Mouse (Mus musculus) liver, embryonic 13.5 days (tissue): ENCODE measurements around the gene Tmub2. TPM values are rescaled to one million over a fixed set of nuclear protein-coding genes. Genes with fewer than 3 reads are reported as not detected.
A peak's percentile ranks its signal among the peaks of the same experiment; 100 is the strongest.

ENCODE experiments used
- ATAC-seq: fragments of 200-750 bp; cut with Nextera tagmentation; 2 replicates; pipeline ENCODE4 v1.8.0; 2017; ENCODE audit warnings: low read depth, mild to moderate bottlenecking, moderate number of reproducible peaks, moderate library complexity
- DNase-seq: peaks from one replicate; pipeline ENCODE4 v3.0.0; 2022
- H3K27ac ChIP-seq: fragments of 300-500 bp; sonication (generic); 2 replicates; pipeline ENCODE4 v1.5.1; 2015; ENCODE audit warnings: moderate library complexity, mild to moderate bottlenecking, inconsistent platforms
- H3K27me3 ChIP-seq: fragments of 300-500 bp; sonication (generic); 2 replicates; pipeline ENCODE4 v1.6.1; 2015; ENCODE audit warnings: mild to moderate bottlenecking, inconsistent platforms
- H3K36me3 ChIP-seq: fragments of 300-500 bp; sonication (generic); 2 replicates; pipeline ENCODE4 v1.6.1; 2015; ENCODE audit warnings: mild to moderate bottlenecking, inconsistent platforms
- H3K4me1 ChIP-seq: fragments of 300-500 bp; sonication (generic); replicated peaks from 2 replicates; pipeline ENCODE4 v1.6.1; 2015; ENCODE audit warnings: inconsistent platforms
- H3K4me2 ChIP-seq: fragments of 300-500 bp; sonication (generic); 2 replicates; pipeline ENCODE4 v1.6.1; 2015; ENCODE audit warnings: inconsistent platforms, mild to moderate bottlenecking, moderate library complexity
- H3K4me3 ChIP-seq: fragments of 300-500 bp; sonication (generic); replicated peaks from 2 replicates; pipeline ENCODE4 v1.5.1; 2015; ENCODE audit warnings: mild to moderate bottlenecking, inconsistent platforms
- H3K9ac ChIP-seq: fragments of 300-500 bp; sonication (generic); 2 replicates; pipeline ENCODE4 v1.6.1; 2015; ENCODE audit warnings: mild to moderate bottlenecking, inconsistent platforms
- H3K9me3 ChIP-seq: fragments of 300-500 bp; sonication (generic); replicated peaks from 2 replicates; pipeline ENCODE4 v1.6.1; 2016; ENCODE audit warnings: inconsistent platforms
- WGBS: fragments of 180-500 bp; shearing (Covaris S2); methylation state at CpG from one replicate; pipeline ENCODE4 v1.1.7; 2015; ENCODE audit not compliant: insufficient replicate concordance; 5-methylcytosine and 5-hydroxymethylcytosine counted together
- polyA plus RNA-seq: library from polyadenylated mRNA; unstranded; fragments of >200 nt; fragmentation: Nextera tagmentation; extraction: Ambion mirVana; gene quantifications from 2 replicates; pipeline ENCODE4 v1.2.1, GENCODE M21; 2015

Gene Tmub2
- polyA plus RNA-seq, 1 experiment from 2014 or later, result 22.8 TPM

DNA sequence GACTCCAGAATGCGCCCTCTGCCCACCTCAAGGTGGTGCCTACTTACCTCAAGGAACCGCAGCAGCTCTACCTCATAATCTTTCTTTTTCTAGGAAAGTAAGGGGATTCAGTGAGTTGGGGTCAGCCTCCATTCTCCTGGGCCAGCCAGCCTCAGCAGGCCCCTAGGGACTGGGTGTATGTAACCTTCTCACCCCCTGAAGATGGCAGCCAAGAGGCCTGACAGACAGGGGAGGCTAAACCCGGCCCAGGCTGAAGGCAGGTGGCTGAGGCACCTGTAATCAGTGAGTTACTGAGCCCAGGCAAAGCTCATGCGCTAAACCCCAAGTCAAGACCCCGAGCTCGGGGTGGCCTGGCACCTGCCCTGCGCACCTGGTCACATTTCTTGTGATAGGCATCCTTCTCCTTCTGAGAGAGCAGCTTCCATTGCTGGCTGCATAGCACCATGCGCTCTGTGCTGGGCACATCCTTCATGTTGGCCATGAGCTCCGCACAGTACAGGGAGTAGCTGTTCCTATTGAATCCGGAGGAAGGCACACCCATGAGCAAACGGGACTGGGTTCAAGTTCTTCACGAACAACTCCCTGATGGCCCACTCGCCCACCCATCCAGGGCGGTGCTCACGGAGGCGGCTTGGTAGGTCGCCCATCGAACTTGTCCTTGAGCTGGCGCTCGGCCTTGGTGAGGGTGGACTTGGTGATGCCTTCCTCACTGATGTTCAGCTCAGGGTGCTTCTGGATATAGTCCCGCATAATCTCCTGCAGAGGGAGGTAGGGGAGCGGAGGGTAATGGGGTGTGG, 25.3 kb downstream of the Tmub2 start:
- H3K4me2 ChIP-seq, result peak overlapping the region; percentile 82
- peak overlapping the region; percentile 84 for H3K27ac ChIP-seq
- H3K9me3 ChIP-seq, result no peaks in the 10 kb centered on the region
- peaks cover 78% of the 10 kb centered on the region for H3K4me1 ChIP-seq
- 71% methylated on average over 22 of the region's 22 CpGs for WGBS
- H3K27me3 ChIP-seq, result no peaks in the 10 kb centered on the region
- DNase-seq (no peak), ATAC-seq (no peak)
- H3K4me3 ChIP-seq, result peak overlapping the region; percentile 61
- H3K9ac ChIP-seq, result peak overlapping the region; percentile 72
- peaks cover 97% of the 10 kb centered on the region for H3K36me3 ChIP-seq

GRCm38 (mm10) chr11:102310768-102311695, 26.3 kb downstream of the Tmub2 start:
- WGBS, result 48% methylated on average over 36 of the region's 38 CpGs
- Histone ChIP-seq H3K4me3 (peak overlapping the region; percentile 61), H3K9me3 (no peaks in the 10 kb centered on the region), H3K27ac (peak overlapping the region; percentile 84), H3K36me3 (peaks cover 96% of the 10 kb centered on the region), H3K27me3 (no peaks in the 10 kb centered on the region), H3K4me2 (peak overlapping the region; percentile 82), H3K4me1 (peaks cover 85% of the 10 kb centered on the region), H3K9ac (peak overlapping the region; percentile 72)
- ATAC-seq (peak; percentile 2; the same call in 1 of the 2 replicates), DNase-seq (no peak)

DNA sequence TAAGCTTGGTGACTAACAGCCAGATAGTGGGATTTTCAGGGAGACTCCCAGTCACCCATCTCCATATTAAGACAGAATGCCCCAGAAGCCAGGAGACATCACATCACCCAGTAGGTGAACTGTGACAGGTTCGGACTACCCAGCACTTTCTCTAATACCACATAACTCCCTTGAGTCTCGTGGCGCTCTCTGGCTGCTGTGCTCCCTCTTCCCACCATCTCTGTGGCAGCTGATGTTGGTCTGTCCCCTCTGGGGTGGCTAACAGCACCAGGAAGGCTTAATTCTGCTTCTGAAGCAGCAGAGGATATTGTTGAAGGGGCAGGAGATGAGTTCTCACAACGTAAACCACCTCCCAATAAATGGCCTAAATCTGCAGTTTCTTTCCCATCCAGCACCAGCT, 27.2 kb downstream of the Tmub2 start:
- WGBS, result 84% methylated on average over 4 of the region's 4 CpGs
- no peak for DNase-seq
- H3K4me1 ChIP-seq, result peaks cover 89% of the 10 kb centered on the region

DNA sequence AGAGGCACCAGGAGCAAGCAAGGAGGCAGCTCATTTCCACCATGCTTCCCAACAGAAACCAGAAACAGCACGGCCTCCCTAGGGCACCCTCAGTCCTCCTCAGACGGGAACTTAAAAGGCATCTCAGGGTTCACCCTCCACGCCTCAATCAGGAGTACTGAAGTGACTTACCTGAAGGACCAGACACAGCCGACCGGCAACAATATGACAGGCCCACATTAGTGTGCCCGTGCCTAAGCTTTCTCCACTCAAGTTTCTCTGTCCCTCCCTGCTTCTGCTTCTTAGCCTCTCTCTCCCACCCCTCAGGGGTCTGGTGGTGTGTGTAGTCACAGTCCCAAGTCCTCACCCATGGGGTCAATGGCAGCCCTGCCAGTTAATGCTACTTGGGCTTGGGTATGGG, 27.9 kb downstream of the Tmub2 start:
- H3K27ac ChIP-seq, result peak overlapping the region; percentile 84; the same call in 1 of the 2 replicates
- H3K36me3 ChIP-seq, result peaks cover 80% of the 10 kb centered on the region
- H3K9ac ChIP-seq, result peak overlapping the region; percentile 33; the same call in 1 of the 2 replicates
- ATAC-seq, result no peak
- peaks cover 88% of the 10 kb centered on the region for H3K4me1 ChIP-seq
- DNase-seq, result no peak
- 86% methylated on average over 6 of the region's 6 CpGs for WGBS
- no peak overlapping the region for H3K4me2 ChIP-seq
- no peaks in the 10 kb centered on the region for H3K27me3 ChIP-seq
- no peak overlapping the region for H3K4me3 ChIP-seq
- H3K9me3 ChIP-seq, result no peaks in the 10 kb centered on the region

More for the DNA sequence above, 27.2 kb downstream of the Tmub2 start:
- H3K4me3 ChIP-seq, result no peak overlapping the region
- H3K27me3 ChIP-seq, result no peaks in the 10 kb centered on the region
- H3K36me3 ChIP-seq, result peaks cover 87% of the 10 kb centered on the region
- peak overlapping the region; percentile 84 for H3K27ac ChIP-seq
- 0 out of 2 replicates have a peak overlapping the region, but pooled peaks have one; percentile 2 for H3K4me2 ChIP-seq
- ATAC-seq, result no peak
- no peaks in the 10 kb centered on the region for H3K9me3 ChIP-seq
- H3K9ac ChIP-seq, result 0 out of 2 replicates have a peak overlapping the region, but pooled peaks have one; percentile 33

GRCm38 (mm10) chr11:102314321-102314720, 29.6 kb downstream of the Tmub2 start:
- no peaks in the 10 kb centered on the region for H3K9me3 ChIP-seq
- H3K9ac ChIP-seq, result peak overlapping the region; percentile 100
- 74% methylated on average over 12 of the region's 12 CpGs for WGBS
- H3K4me3 ChIP-seq, result no peak overlapping the region
- H3K4me2 ChIP-seq, result 0 out of 2 replicates have a peak overlapping the region, but pooled peaks have one; percentile 10
- DNase-seq (no peak), ATAC-seq (no peak)
- H3K36me3 ChIP-seq, result peaks cover 66% of the 10 kb centered on the region
- H3K27me3 ChIP-seq, result no peaks in the 10 kb centered on the region
- peaks cover 71% of the 10 kb centered on the region for H3K4me1 ChIP-seq
- H3K27ac ChIP-seq, result no peak overlapping the region; the same call in 1 of the 2 replicates

DNA sequence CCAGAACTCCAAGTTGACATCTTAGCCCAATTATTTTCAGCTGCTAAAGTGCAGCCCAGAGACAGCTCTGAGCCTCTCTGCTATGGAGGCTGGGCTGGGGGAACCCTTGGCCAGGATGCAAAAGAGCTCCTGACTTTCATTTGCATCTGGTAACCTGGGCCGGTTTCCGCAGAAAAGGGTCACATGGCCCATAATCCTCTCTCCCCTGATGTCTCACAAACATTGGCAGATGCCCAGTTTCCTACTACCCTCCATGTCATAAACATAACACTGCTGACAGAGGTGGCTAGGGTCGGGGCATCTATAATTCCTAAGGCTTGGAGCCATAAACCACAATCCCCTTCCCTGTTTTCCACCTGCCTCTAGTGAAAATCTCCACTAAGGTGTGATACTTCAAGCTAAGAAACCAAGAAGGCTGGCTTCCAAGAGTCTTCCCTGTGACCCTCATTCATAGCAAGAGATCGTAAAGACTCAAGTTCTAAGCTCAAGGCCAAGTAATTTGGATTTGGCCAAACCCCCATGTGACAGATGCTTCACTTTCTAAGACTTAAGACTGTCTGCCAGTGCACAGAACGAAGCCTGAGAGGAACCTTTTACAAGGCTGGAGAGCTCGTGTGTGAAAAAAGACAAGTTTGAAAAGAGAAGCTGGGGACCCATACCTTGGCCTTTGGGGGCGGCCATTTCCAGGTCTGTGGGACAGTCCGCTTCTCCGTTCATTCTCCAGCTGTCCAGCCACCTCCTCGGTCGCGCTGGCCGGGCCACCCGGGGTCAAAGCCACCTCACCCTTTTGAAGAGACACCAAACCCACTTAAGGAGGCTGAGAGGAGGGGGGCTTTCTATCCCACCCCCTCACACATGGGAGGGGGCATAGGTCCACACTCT, 31.2 kb downstream of the Tmub2 start:
- Histone ChIP-seq H3K4me2 (peak overlapping the region; percentile 99), H3K27me3 (no peaks in the 10 kb centered on the region), H3K9ac (peak overlapping the region; percentile 100), H3K4me3 (peak overlapping the region; percentile 99), H3K36me3 (peaks cover 50% of the 10 kb centered on the region), H3K4me1 (peaks cover 70% of the 10 kb centered on the region), H3K9me3 (no peaks in the 10 kb centered on the region), H3K27ac (peak overlapping the region; percentile 88)
- ATAC-seq (no peak), DNase-seq (no peak)
- WGBS, result 10% methylated on average over 14 of the region's 14 CpGs

- peak; percentile 57 for ATAC-seq
- H3K4me1 ChIP-seq, result peaks cover 64% of the 10 kb centered on the region
- H3K9ac ChIP-seq, result peak overlapping the region; percentile 100
- H3K27ac ChIP-seq, result peak overlapping the region; percentile 99
- peaks cover 6% of the 10 kb centered on the region; the same call in 1 of the 2 replicates for H3K27me3 ChIP-seq
- DNase-seq, result peak; percentile 91
- peaks cover 42% of the 10 kb centered on the region for H3K36me3 ChIP-seq
- under 1% methylated on average over 56 of the region's 80 CpGs for WGBS
- H3K9me3 ChIP-seq, result no peaks in the 10 kb centered on the region
- H3K4me2 ChIP-seq, result peak overlapping the region; percentile 99
- peak overlapping the region; percentile 99 for H3K4me3 ChIP-seq
Observed at GRCm38 (mm10) chr11:102316572-102317297, 32.0 kb downstream of the Tmub2 start.

DNA sequence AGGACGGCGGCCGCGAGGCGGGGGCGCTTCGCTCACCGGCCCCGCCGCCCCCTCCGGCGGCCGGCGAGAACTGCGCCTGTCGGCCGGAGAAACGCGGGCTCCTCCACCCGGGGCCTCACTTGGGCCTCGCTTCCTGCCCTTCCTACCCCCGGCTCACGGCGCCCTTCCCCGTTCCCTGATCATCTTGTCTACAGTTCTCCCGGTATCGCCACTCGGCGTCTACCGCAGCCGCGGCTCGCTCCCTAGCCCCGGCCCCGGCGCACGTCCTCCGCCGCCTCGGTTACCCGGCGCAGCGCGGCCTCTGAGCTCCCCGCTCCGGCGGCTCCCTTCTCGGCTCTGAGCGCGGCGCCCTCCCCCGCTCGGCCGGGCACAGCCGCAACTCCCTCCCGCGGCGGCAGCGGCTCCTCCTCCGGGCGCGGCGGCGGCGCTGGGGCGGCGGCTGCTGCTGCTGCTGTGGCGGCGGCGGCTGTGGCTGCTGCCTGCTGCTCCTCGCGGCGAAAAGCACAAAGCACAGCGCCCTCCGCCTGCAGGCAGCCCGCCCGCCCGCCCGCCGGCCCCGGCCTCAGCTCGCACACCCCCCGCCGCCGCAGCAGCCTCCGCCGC, 32.7 kb downstream of the Tmub2 start:
- peak; percentile 15 for ATAC-seq
- under 1% methylated on average over 70 of the region's 87 CpGs for WGBS
- peak overlapping the region; percentile 99 for H3K27ac ChIP-seq

GRCm38 (mm10) chr11:102317901-102318575, 33.3 kb downstream of the Tmub2 start:
- peaks cover 51% of the 10 kb centered on the region for H3K4me1 ChIP-seq
- WGBS, result 1% methylated on average over 47 of the region's 77 CpGs
- ATAC-seq, result peak; percentile 47

More for the DNA sequence above, 32.7 kb downstream of the Tmub2 start:
- Histone ChIP-seq H3K9ac (peak overlapping the region; percentile 100), H3K9me3 (no peaks in the 10 kb centered on the region), H3K36me3 (peaks cover 35% of the 10 kb centered on the region), H3K4me1 (peaks cover 57% of the 10 kb centered on the region), H3K27me3 (peaks cover 11% of the 10 kb centered on the region; the same call in 1 of the 2 replicates), H3K4me2 (peak overlapping the region; percentile 99), H3K4me3 (peak overlapping the region; percentile 99)
- peak; percentile 55 for DNase-seq

More at GRCm38 (mm10) chr11:102317901-102318575, 33.3 kb downstream of the Tmub2 start:
- Histone ChIP-seq H3K9me3 (no peaks in the 10 kb centered on the region), H3K4me2 (peak overlapping the region; percentile 99), H3K36me3 (peaks cover 29% of the 10 kb centered on the region), H3K4me3 (peak overlapping the region; percentile 99), H3K9ac (peak overlapping the region; percentile 100), H3K27me3 (peaks cover 15% of the 10 kb centered on the region), H3K27ac (peak overlapping the region; percentile 99)
- DNase-seq, result peak; percentile 61
